Mouse (Mus musculus): ENCODE results near the gene Tceanc2. TPM values are rescaled to one million over a fixed set of nuclear protein-coding genes. Genes with fewer than 3 reads are reported as not detected.

Gene Tceanc2
- total and polyA plus RNA-seq, 2 experiments from 2014 or later = 12.1 to 33.4 TPM

GRCm38 (mm10) chr4:107127901-107128669, 50.8 kb downstream of the Tceanc2 start:
- no peaks in the 10 kb centered on the region for H3K4me1 ChIP-seq (ENCODE audit: insufficient read depth, low read length)
- H3K27ac ChIP-seq (ENCODE audit: low read depth, low read length) = no peak overlapping the region
- no peaks in the 10 kb centered on the region for H3K9me3 ChIP-seq (ENCODE audit: low read length)
- H3K9ac ChIP-seq (replicated peaks; ENCODE audit: low read length, poor library complexity, severe bottlenecking) = no peak overlapping the region
- H3K27me3 ChIP-seq (ENCODE audit: insufficient read depth, low read length) = no peaks in the 10 kb centered on the region
- WGBS = 22% methylated on average over 13 of the region's 13 CpGs
- no peaks in the 10 kb centered on the region for H3K36me3 ChIP-seq (ENCODE audit: insufficient read depth, low read length)
- peak; percentile 45; the same call in 1 of the 2 replicates for ATAC-seq (ENCODE audit: low FRiP score)
- no peak overlapping the region for H3K4me3 ChIP-seq (ENCODE audit: low read depth, low read length)
- H3K4me2 ChIP-seq (ENCODE audit: low read depth, low read length, poor library complexity, severe bottlenecking) = no peak overlapping the region
- DNase-seq (ENCODE audit: low spot score) = peak; percentile 55
- TF ChIP-seq CTCF (IDR thresholded peaks at IDR 0.05) = peak; percentile 22

DNA sequence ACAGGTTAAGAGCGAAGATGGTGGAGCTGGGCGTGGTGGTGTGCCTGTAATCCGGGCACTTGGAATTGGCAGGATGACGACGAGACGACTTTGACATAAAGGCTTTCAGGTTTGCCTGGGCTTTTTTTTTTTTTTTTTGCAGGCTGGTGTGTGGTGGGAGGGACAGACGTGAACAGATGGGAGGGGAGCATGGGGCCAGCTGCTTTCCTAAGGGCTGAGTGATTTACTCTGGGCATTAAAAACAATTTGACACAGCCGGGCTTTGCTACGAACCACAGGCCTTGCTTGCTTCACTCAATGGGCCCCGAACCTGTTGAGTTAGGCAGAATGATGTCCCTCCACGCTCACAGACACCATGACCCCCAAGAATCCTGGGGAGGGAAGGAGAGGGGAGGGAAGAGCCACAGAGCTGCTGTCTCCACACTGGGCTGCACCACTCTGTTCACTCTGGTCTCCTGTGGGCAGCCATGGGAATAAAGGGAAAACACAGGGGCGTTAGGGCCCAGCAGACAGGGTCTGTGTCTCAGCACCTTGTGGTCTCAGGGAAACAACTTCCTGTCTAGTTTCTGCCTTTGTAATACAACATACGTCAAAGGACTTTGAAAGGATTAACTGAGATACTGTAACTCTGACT, 51.9 kb downstream of the Tceanc2 start:
- ATAC-seq (ENCODE audit: low FRiP score) (no peak), DNase-seq (ENCODE audit: low spot score) (no peak)
- 33% methylated on average over 13 of the region's 13 CpGs for WGBS
- H3K4me2 ChIP-seq (ENCODE audit: low read depth, low read length, poor library complexity, severe bottlenecking) = no peak overlapping the region
- H3K9ac ChIP-seq (replicated peaks; ENCODE audit: low read length, poor library complexity, severe bottlenecking) = no peak overlapping the region
- H3K4me1 ChIP-seq (ENCODE audit: insufficient read depth, low read length) = no peaks in the 10 kb centered on the region
- TF ChIP-seq CTCF (IDR thresholded peaks at IDR 0.05) = no peak
- no peak overlapping the region for H3K4me3 ChIP-seq (ENCODE audit: low read depth, low read length)
- H3K27me3 ChIP-seq (ENCODE audit: insufficient read depth, low read length) = no peaks in the 10 kb centered on the region
- H3K9me3 ChIP-seq (ENCODE audit: low read length) = no peaks in the 10 kb centered on the region
- no peak overlapping the region for H3K27ac ChIP-seq (ENCODE audit: low read depth, low read length)
- no peaks in the 10 kb centered on the region for H3K36me3 ChIP-seq (ENCODE audit: insufficient read depth, low read length)

DNA sequence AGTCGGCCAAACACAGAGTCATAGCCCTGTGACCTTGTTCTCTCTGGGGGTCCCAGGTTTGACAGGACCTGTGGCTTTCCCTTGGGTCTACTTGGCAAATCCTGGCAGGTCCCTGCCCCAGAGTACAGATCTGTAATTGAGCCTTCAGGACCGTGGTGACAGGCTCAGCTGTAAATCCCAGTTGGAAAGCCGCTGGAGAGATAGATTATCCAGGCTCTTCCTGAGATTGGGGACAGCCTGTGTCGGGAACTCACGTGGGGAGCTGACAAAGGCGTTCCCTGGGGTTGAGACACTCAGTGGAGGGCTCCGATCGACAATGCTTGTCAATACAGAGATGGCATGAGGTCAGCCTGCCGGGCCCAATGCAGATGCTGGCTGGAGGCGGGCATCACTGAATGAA, 52.5 kb downstream of the Tceanc2 start:
- H3K9ac ChIP-seq (replicated peaks; ENCODE audit: low read length, poor library complexity, severe bottlenecking) = no peak overlapping the region
- 28% methylated on average over 10 of the region's 10 CpGs for WGBS
- H3K27me3 ChIP-seq (ENCODE audit: insufficient read depth, low read length) = no peaks in the 10 kb centered on the region
- H3K27ac ChIP-seq (ENCODE audit: low read depth, low read length) = no peak overlapping the region
- H3K4me2 ChIP-seq (ENCODE audit: low read depth, low read length, poor library complexity, severe bottlenecking) = no peak overlapping the region
- TF ChIP-seq CTCF (IDR thresholded peaks at IDR 0.05) = no peak
- H3K36me3 ChIP-seq (ENCODE audit: insufficient read depth, low read length) = no peaks in the 10 kb centered on the region
- no peaks in the 10 kb centered on the region for H3K4me1 ChIP-seq (ENCODE audit: insufficient read depth, low read length)
- ATAC-seq (ENCODE audit: low FRiP score) = no peak
- H3K9me3 ChIP-seq (ENCODE audit: low read length) = no peaks in the 10 kb centered on the region
- DNase-seq (ENCODE audit: low spot score) = no peak
- no peak overlapping the region for H3K4me3 ChIP-seq (ENCODE audit: low read depth, low read length)

DNA sequence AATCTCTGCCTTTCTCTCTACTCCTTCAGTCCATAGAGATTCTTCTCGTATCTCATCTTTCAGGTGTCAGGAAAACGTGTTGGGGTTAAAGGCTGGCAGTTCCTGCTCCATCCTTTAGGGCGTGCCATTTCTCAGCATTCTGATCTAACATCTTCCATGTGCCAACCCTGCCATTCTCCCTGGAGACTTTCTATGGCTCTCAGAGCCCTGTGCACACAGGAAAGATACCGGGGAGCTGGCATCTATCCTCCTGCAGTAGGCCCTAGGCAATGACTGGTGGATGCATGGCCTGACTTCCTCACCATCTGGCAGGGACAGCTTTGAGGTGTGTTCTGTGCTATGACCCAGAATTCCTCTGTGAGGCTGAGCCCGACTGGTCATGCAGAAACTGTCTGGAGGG, 53.8 kb downstream of the Tceanc2 start:
- H3K4me3 ChIP-seq (ENCODE audit: low read depth, low read length) = no peak overlapping the region
- DNase-seq (ENCODE audit: low spot score) (peak; percentile 53), ATAC-seq (ENCODE audit: low FRiP score) (no peak)
- H3K36me3 ChIP-seq (ENCODE audit: insufficient read depth, low read length) = no peaks in the 10 kb centered on the region
- WGBS = 65% methylated on average over 5 of the region's 5 CpGs
- H3K9ac ChIP-seq (replicated peaks; ENCODE audit: low read length, poor library complexity, severe bottlenecking) = no peak overlapping the region
- no peaks in the 10 kb centered on the region for H3K9me3 ChIP-seq (ENCODE audit: low read length)
- H3K27ac ChIP-seq (ENCODE audit: low read depth, low read length) = no peak overlapping the region
- H3K4me1 ChIP-seq (ENCODE audit: insufficient read depth, low read length) = no peaks in the 10 kb centered on the region
- H3K27me3 ChIP-seq (ENCODE audit: insufficient read depth, low read length) = no peaks in the 10 kb centered on the region
- H3K4me2 ChIP-seq (ENCODE audit: low read depth, low read length, poor library complexity, severe bottlenecking) = no peak overlapping the region
- TF ChIP-seq CTCF (IDR thresholded peaks at IDR 0.05) = peak; percentile 30; the same call in 1 of the 2 replicates

DNA sequence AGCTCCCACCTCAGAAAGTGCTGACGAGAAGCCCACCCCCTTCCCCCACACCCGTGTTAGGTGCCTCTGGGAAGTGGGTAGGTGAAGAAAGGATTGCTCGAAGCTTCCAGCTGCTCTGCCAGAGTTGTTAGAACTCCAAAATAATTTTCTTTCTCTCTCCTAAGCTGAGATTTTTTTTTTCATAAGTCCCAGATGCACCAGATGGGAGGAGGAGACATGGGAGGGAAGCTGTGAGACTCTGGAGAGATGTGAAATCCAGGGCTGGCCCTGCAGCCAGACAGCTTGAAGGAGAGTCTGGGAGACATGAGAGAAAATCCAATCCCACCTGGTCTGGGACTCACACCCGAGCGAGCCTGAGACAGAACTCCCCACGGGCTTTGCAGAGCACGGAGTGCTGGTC, 54.5 kb downstream of the Tceanc2 start:
- ATAC-seq (ENCODE audit: low FRiP score) = no peak
- no peak for TF ChIP-seq CTCF (IDR thresholded peaks at IDR 0.05)
- H3K4me3 ChIP-seq (ENCODE audit: low read depth, low read length) = no peak overlapping the region
- no peaks in the 10 kb centered on the region for H3K9me3 ChIP-seq (ENCODE audit: low read length)
- no peak overlapping the region for H3K27ac ChIP-seq (ENCODE audit: low read depth, low read length)
- H3K36me3 ChIP-seq (ENCODE audit: insufficient read depth, low read length) = no peaks in the 10 kb centered on the region
- H3K4me1 ChIP-seq (ENCODE audit: insufficient read depth, low read length) = no peaks in the 10 kb centered on the region
- WGBS = 65% methylated on average over 7 of the region's 7 CpGs
- H3K9ac ChIP-seq (replicated peaks; ENCODE audit: low read length, poor library complexity, severe bottlenecking) = no peak overlapping the region
- no peak overlapping the region for H3K4me2 ChIP-seq (ENCODE audit: low read depth, low read length, poor library complexity, severe bottlenecking)
- DNase-seq (ENCODE audit: low spot score) = no peak
- H3K27me3 ChIP-seq (ENCODE audit: insufficient read depth, low read length) = no peaks in the 10 kb centered on the region

Data from midbrain, postnatal 0 days (tissue).